Mouse (Mus musculus) Muller cell, postnatal 12 days (primary cell): ENCODE measurements around the gene Sbno2.

Experiments
- DNase-seq: peaks from one replicate; pipeline ENCODE4 v3.0.0-alpha.2; 2015; ENCODE audit errors: inconsistent ontology term

Gene Sbno2

DNA sequence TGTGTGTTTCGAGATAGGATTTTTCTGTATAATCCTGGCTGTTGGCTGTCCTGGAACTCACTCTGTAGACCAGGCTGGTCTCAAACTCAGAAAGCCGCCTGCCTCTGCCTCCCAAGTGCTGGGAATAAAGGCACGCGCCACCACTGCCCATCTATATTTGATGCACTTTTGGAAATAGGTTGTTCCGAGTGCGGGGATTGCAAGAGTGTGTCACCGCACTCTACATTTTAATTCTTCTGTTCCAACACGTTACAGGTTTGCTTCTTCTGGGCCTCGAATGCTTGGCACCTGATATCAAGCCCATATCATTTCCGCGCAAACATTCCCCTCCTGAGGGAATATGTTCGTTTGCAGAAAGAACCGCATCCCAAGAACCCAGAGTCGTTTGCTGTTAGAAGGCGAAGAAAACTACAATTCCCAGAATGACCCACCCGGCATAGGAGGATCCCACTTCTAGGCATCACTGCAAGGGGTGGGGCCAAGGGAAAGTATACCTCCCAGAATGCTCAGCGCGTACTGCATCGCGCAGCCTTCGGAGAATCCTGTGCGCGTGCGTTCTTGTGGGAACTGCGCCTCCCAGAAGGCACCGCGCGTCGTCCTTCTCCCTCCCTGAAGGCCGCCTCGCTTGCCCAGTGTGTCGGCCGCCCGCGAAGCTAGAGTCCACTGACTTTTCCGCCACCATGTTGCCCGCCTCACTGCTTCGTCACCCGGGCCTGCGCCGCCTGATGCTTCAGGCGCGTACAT is 36.6 kb upstream of the Sbno2 start:
- DNase-seq: peak; percentile 96

DNA sequence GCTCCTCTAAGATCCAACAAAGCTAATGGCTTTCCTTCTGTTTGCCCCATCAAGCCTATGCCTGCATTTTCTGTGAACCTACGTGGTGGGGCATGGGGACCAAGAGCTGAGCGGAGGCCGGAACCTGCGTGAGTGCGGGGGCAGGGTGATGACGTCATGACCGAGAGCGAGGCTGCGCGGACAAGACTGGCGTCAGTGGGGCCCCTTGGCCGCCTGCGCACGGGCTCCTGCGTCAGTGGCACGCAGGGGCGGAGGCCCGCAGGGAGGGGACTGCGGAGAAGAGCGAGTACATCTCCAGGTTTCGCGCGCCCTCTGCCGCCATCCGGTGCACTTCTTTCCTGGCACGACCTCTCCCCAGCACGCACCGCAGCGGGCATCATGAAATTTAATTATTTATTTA is 35.9 kb upstream of the Sbno2 start:
- peak; percentile 97 for DNase-seq

- DNase-seq: no peak
Measured at GRCm38 (mm10) chr10:80140666-80141035, 35.3 kb upstream of the Sbno2 start, which contains the start of gene Cbarp. Gene Cbarp (minus strand): TSS chr10:80140835.

GRCm38 (mm10) chr10:80139975-80140665 is 34.7 kb upstream of the Sbno2 start:
- DNase-seq: no peak

GRCm38 (mm10) chr10:80139439-80139775 is 34.0 kb upstream of the Sbno2 start:
- no peak for DNase-seq

GRCm38 (mm10) chr10:80138553-80139438 is 33.4 kb upstream of the Sbno2 start, which contains the start of gene Atp5d:
Gene Atp5d (plus strand): TSS chr10:80138632.
- DNase-seq: peak; percentile 77

DNA sequence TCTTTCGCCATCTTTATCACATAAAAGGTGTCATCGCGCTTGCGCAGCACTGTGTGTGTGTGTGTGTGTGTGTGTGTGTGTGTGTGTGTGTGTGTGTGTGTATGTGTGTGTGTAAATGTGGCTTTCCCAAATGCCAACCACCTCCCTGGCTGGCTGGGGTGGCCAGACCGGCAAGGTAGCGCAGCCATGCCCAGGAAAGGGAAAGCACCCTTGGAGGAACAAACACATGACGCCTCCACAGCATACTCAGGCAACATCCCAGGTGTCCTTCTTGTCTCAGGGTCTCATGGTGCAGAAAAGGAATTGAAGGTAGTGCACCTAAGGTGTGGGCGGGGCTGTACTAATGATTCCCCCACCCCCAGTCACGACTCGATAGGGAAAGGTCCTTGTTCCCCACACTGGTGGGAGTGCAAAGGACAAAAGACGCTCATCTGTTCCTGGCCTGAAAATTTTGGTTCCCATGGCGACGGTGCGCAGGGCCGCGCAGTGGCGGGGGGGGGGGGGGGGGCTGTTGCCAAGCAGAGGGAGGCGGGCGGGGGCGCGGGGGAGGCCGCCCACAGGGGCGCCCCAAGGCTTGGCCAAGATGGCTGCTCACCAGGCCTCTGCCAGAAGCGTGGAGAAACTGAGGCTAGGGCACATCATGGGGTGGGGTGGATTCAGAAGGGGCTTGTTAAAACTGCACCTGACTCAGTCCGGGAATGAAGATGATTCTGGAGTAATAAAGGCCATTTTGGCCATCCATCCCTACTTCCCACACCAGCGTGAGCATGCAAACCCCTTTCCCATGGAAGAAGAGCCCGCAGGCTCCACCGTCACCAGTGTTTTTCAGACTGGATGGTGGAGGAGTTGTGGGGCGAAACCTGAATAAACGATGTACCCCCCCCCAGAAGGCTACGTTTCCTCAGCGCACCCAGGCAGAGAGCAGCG is 32.5 kb upstream of the Sbno2 start:
- DNase-seq: no peak

DNA sequence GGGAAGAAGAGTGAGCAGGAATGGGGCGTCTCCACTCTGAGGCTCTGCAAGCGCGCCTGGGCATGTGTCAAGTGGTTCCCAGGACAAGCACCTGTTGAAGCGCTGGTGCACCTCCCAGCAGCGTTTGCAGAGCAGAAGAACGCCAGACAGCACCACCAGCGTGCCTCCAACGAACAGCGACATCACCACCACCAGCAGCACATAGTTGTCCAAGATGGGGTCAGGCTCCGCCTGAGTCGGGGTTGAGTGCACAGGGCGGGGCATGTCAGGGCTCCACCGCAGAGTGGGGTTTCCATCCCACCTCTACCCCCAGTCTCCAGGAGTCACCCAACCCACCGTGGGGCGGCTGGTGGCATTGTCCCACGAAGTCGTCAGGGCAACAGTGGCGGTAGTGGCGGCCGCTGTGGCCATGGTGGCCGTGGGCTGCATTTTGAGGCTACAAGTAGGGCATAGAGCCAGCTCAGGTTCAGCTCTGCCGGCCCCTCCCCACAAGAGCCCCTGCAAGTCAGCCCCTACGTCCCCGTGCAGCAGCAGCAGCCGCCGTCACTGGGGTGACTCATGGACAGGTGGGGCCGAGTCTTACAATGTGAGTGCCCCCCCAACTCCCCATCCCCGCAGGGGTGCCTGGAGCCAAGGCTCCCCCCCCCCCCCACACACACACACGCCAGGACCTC is 31.7 kb upstream of the Sbno2 start:
- DNase-seq: peak; percentile 50

- DNase-seq: no peak
Measured at GRCm38 (mm10) chr10:80136179-80136951, 31.0 kb upstream of the Sbno2 start.

GRCm38 (mm10) chr10:80135641-80136040 is 30.3 kb upstream of the Sbno2 start:
- DNase-seq: no peak

DNA sequence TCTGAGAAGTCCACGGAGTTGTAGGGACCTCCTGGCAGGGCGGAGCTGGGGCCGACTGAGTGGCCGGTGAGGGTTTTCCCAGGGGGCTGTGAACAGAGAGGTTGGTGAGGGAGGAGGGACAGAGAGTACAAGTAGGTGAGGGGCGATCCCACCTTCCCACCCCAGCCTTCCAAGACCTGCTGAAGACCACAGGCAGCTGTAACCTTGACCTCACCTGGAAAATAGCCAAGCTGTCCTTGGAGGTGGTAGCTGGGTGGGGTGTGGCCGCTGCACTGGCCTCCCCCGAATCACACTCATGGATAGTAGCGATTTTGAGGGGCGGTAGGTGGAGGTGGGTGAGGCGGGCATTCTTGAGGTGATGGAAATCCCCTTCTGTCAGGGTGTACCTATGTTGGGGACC is 29.8 kb upstream of the Sbno2 start:
- DNase-seq: no peak

DNA sequence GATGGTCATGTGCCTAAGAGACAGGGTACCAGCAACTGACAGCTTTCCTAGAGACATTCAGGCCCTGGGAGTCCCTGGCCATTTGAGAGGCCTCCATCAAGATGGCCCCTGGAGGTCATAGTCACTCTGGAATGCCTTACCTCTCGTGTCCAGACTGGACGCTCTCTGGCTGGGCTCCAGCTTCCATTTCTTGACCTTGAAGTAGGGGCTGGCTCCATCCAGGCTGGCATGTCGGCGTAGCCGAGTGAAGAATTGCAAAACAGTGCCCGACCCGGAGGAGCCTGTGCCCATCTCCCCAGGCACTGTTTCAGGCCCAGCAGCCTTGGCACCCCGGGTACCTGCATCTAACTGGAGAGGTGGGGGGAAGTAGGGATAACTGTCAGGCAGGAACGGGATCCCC is 29.1 kb upstream of the Sbno2 start:
- DNase-seq: no peak

DNA sequence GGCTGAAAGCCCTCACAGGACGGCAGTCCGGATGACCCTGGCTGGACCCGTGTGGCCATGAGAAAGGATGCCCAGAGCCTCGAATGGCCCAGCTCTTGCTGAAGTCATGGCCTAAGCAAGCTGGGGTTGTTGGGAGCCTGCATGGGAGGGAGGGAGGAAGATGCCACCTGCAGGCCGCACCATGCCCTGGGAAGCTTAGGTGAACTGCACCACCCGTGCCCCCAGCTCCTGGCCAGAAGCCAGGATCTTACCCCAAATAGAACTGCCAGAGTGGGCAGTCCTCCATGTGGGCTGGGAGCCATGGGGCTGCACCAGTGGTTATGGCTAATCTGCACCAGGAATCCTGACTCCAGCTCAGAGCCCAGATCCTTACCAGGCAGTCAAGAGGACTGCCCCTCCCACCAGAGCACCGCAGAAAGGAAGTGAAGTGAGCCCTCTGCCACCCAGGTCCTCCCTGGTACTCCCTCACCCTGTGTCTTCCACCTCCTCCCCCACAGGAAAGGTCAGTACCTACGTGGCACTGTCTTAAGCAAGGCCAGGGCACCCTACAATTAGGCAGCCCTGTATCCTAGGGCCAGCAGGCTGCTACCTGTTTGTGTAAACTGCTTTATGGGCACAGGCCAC is 28.0 kb upstream of the Sbno2 start:
- DNase-seq: peak; percentile 70

- peak; percentile 21 for DNase-seq
Measured at GRCm38 (mm10) chr10:80131952-80132350, 26.6 kb upstream of the Sbno2 start.

DNA sequence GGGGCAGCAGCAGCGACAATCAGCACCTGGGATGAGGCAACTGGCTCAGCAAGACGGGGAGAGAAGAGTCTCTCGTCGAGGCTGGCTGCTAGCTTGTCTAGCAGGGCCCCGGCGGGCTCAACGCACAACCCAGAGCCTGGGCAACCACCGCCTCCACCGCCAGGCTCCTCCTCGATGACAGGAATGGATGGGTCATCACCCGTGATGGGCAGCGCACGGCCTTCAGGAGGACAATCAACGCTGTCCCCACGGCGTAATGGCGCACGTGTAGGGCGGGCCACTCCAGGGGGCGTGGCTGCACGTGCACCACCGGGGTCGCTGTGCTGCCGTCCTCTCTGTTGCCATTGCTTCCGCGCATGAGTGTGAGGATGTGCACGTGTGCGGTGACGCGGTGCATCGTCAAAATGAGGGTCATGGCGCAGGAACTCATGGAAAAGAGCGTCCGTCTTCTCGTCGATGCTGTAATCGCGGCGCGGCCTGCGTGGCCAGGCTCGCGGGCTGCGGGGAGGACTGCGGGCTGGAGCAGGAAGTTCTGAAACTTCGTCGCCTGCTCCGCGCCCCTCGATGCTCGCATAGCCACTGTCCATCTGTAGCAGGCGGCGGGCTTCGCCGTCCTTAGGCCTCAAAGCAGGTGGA is 26.1 kb upstream of the Sbno2 start:
- DNase-seq: peak; percentile 37

DNA sequence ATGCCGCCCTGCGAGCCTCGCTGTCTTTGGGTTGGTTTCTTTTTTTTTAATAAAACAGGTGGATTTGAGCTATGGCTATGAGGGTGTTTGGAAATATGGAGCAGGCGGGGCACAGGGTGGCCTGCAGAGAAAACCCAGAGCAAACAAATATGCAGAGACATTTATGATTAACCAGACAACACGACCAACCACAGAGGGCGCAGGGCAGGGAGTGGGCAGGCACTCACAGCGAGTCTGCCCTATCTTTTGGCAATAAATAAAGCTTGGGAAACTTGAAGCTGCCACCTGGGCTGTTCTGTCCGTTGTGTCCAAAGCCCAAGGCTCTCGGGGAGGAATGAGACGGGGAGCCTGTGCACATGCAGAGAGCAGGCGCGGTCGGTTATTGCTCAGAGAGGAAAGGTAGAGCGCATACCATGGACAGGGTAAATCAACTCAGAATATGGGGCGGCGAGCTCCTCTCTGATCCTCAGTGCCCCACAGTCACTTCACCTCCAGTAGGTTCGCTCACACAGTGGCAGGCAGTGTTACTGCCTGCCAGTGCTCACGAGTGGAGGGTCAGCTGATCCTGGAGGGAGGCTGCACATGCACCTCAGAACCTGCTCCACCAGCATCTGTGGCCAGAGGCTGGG is 25.1 kb upstream of the Sbno2 start:
- DNase-seq: no peak

- no peak for DNase-seq
Measured at GRCm38 (mm10) chr10:80129846-80130245, 24.5 kb upstream of the Sbno2 start.

- no peak for DNase-seq
Measured at GRCm38 (mm10) chr10:80127920-80128319, 22.5 kb upstream of the Sbno2 start.
